Mouse (Mus musculus): ENCODE results near the gene Nmrk2. TPM values are rescaled to one million over a fixed set of nuclear protein-coding genes. Genes with fewer than 3 reads are reported as not detected.

Gene Nmrk2
- polyA plus RNA-seq, 1 experiment from 2014 or later: 0.10 TPM

DNA sequence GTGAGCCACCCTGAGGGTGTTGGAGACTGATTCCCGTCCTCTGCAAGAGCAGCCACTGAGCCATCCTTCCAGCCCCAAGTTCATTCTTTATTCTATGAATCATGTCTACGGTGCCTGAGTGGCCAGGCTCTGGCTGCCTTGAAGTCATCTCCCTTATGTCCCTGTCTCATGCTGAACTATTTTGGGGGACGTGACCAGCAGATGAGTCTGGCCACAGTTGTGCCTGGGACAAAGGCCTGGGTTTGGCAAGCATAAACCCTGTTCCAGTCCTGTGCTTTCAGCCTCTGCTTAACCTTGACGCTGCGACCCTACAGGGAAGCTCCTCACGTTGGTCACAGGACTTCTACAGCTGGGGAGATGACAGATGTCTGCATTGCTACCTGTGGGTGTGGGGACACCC lies 4.5 kb downstream of the Nmrk2 start:
- Histone ChIP-seq H3K4me1 (replicated peaks; ENCODE audit: control insufficient read depth, insufficient read depth, low read length) (peaks cover 12% of the 10 kb centered on the region), H3K9me3 (ENCODE audit: control insufficient read depth) (no peaks in the 10 kb centered on the region), H3K9ac (ENCODE audit: low read depth, low read length) (no peak overlapping the region), H3K27ac (ENCODE audit: low read depth, low read length) (no peak overlapping the region), H3K4me2 (replicated peaks; ENCODE audit: low read depth) (no peak overlapping the region), H3K4me3 (ENCODE audit: low read depth, low read length) (no peak overlapping the region), H3K27me3 (replicated peaks; ENCODE audit: control insufficient read depth, insufficient read depth, low read length) (no peaks in the 10 kb centered on the region), H3K36me3 (ENCODE audit: control insufficient read depth, insufficient read depth) (no peaks in the 10 kb centered on the region)
- ATAC-seq: no peak
- 50% methylated on average over 6 of the region's 6 CpGs for WGBS
- no peak for TF ChIP-seq CTCF (IDR thresholded peaks at IDR 0.05; ENCODE audit: low read depth)

DNA sequence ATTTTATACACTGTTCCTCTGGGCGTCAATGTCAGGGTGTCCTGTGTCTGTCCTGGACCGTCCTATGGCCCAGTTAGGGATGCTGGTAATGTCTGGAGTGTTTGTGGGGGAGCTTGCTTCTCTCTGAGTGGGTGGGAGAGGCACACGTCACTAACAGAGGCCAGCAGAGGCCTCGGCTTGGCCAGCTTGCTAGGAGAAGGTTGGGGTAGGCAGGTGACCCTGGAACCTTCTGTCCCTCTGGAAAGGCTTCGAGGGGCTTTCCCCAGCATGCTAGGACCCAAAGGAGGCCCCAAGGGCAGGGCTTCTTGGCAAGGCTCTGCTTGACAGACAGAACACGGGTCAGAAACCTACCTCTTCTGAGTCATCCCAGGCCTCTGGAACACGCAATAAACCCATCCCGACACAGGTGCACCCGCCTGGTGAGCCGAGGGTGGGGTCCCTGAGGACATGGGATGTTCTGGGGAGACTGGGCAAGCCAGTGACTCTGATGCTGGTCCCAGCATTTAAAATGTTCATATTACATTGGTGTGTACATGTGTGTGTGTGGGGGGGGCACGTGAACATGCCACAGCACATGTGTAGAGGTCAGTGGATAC lies 5.3 kb downstream of the Nmrk2 start:
- Histone ChIP-seq H3K27ac (ENCODE audit: low read depth, low read length) (no peak overlapping the region), H3K36me3 (ENCODE audit: control insufficient read depth, insufficient read depth) (no peaks in the 10 kb centered on the region), H3K4me1 (replicated peaks; ENCODE audit: control insufficient read depth, insufficient read depth, low read length) (peaks cover 15% of the 10 kb centered on the region), H3K4me2 (replicated peaks; ENCODE audit: low read depth) (no peak overlapping the region), H3K27me3 (replicated peaks; ENCODE audit: control insufficient read depth, insufficient read depth, low read length) (no peaks in the 10 kb centered on the region), H3K9me3 (ENCODE audit: control insufficient read depth) (no peaks in the 10 kb centered on the region), H3K4me3 (ENCODE audit: low read depth, low read length) (no peak overlapping the region), H3K9ac (ENCODE audit: low read depth, low read length) (no peak overlapping the region)
- ATAC-seq: no peak
- 55% methylated on average over 11 of the region's 11 CpGs for WGBS
- no peak for TF ChIP-seq CTCF (IDR thresholded peaks at IDR 0.05; ENCODE audit: low read depth)

DNA sequence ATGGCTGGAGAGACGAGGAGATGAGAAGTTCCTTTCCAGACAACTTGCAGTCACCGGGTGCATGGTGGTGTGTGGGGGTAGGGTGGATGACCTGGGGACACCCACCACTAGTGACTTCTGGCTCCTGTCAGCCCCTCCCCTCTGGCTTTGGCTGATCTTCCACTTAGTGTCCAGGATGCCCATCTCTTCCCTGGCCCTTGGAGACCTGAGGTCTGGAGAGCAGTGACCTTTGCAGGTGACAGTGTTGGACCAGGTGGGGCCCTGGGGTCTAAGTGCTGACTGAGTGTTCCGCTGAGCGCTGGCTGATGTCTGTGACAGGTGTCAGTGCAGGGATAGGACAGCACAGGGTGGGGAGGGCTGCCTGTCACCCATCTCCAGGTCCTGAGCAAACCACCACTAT lies 6.6 kb downstream of the Nmrk2 start:
- Histone ChIP-seq H3K4me1 (replicated peaks; ENCODE audit: control insufficient read depth, insufficient read depth, low read length) (peaks cover 15% of the 10 kb centered on the region), H3K9ac (ENCODE audit: low read depth, low read length) (no peak overlapping the region), H3K27me3 (replicated peaks; ENCODE audit: control insufficient read depth, insufficient read depth, low read length) (no peaks in the 10 kb centered on the region), H3K27ac (ENCODE audit: low read depth, low read length) (no peak overlapping the region), H3K9me3 (ENCODE audit: control insufficient read depth) (no peaks in the 10 kb centered on the region), H3K4me2 (replicated peaks; ENCODE audit: low read depth) (peak overlapping the region; percentile 48), H3K36me3 (ENCODE audit: control insufficient read depth, insufficient read depth) (peaks cover 8% of the 10 kb centered on the region; the same call in 1 of the 2 replicates), H3K4me3 (ENCODE audit: low read depth, low read length) (no peak overlapping the region)
- WGBS: 55% methylated on average over 4 of the region's 4 CpGs
- TF ChIP-seq CTCF (IDR thresholded peaks at IDR 0.05; ENCODE audit: low read depth): no peak
- ATAC-seq: no peak

DNA sequence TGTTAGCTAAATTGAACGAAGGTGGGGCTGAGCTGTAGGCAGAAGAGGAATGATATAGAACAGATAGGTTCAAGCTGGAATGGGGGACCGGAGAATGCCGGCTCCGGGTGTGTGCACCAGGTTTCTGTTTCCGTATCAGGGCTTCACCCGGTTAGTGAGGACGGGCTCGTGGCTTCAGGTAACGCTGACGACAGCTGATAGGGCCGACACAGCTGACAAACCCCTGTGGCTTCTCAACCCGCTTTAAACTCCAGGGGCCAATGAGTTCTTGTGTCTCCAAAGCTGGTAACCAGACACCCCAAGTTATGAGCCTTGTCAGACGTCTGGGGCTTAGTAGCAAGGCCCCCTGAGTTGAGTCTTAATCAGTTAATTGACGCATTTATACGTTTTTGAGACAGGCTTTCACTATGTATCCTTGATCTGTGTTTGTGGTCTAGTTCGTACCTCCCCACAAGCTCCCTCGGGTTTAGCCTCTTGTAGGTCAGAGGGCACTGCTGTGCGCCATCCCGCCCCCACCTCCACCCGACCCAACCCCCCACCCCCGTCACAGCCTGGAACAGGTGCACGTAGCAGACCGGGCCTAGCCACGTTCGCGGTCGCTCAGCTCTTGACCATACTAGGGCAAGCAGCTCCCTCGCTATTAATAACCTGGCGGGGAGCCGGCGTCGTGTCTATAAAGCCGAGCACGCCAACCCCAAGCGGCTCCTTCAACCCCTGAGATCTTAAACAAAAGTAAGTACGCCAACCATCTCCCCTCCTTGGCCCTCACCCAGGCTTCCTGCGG lies 7.7 kb downstream of the Nmrk2 start:
- 17% methylated on average over 37 of the region's 37 CpGs for WGBS

DNA sequence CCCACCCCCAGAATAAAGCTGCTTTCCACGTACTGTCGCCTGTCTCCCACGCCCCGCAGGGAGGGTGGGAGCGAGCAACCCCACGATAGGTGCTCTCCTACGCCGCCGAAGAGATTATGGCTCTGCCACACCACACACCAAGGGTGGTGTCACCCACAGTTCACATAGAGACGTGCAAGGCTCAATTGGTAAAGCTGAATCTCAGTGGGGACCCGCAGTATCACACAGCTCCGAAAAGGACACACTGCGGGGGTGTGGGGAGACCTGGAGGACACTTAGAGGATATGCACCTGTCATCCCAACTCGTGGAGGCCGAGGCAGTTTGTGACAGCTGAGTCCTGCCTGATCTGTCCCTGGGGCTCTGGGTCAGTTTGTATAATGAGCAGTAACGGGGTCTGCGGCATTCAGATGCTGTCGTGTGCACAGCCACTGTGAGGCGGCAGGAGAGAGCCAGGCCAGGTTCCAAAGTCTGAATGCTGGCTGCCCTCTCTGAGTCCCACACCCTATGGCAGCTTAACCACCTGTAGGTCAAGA lies 8.8 kb downstream of the Nmrk2 start:
- H3K4me2 ChIP-seq (replicated peaks; ENCODE audit: low read depth): peak overlapping the region; percentile 87
- no peaks in the 10 kb centered on the region for H3K27me3 ChIP-seq (replicated peaks; ENCODE audit: control insufficient read depth, insufficient read depth, low read length)
- H3K27ac ChIP-seq (ENCODE audit: low read depth, low read length): peak overlapping the region; percentile 75
- no peaks in the 10 kb centered on the region for H3K9me3 ChIP-seq (ENCODE audit: control insufficient read depth)
- H3K36me3 ChIP-seq (ENCODE audit: control insufficient read depth, insufficient read depth): peaks cover 19% of the 10 kb centered on the region; the same call in 1 of the 2 replicates
- peak; percentile 29 for ATAC-seq
- peak; percentile 32; the same call in 1 of the 2 replicates for TF ChIP-seq CTCF (IDR thresholded peaks at IDR 0.05; ENCODE audit: low read depth)
- WGBS: 5% methylated on average over 19 of the region's 19 CpGs
- peak overlapping the region; percentile 55 for H3K4me3 ChIP-seq (ENCODE audit: low read depth, low read length)
- H3K4me1 ChIP-seq (replicated peaks; ENCODE audit: control insufficient read depth, insufficient read depth, low read length): peaks cover 15% of the 10 kb centered on the region
- H3K9ac ChIP-seq (ENCODE audit: low read depth, low read length): peak overlapping the region; percentile 73; the same call in 1 of the 2 replicates

More for the DNA sequence above, 7.7 kb downstream of the Nmrk2 start:
- H3K4me2 ChIP-seq (replicated peaks; ENCODE audit: low read depth): peak overlapping the region; percentile 48
- TF ChIP-seq CTCF (IDR thresholded peaks at IDR 0.05; ENCODE audit: low read depth): no peak
- H3K9me3 ChIP-seq (ENCODE audit: control insufficient read depth): no peaks in the 10 kb centered on the region
- peaks cover 16% of the 10 kb centered on the region; the same call in 1 of the 2 replicates for H3K36me3 ChIP-seq (ENCODE audit: control insufficient read depth, insufficient read depth)
- ATAC-seq: no peak
- peak overlapping the region; percentile 26; the same call in 1 of the 2 replicates for H3K9ac ChIP-seq (ENCODE audit: low read depth, low read length)
- H3K27me3 ChIP-seq (replicated peaks; ENCODE audit: control insufficient read depth, insufficient read depth, low read length): no peaks in the 10 kb centered on the region
- H3K27ac ChIP-seq (ENCODE audit: low read depth, low read length): peak overlapping the region; percentile 35; the same call in 1 of the 2 replicates
- peaks cover 15% of the 10 kb centered on the region for H3K4me1 ChIP-seq (replicated peaks; ENCODE audit: control insufficient read depth, insufficient read depth, low read length)
- 0 out of 2 replicates have a peak overlapping the region, but pooled peaks have one; percentile 17 for H3K4me3 ChIP-seq (ENCODE audit: low read depth, low read length)
